Mouse (Mus musculus) c-Kit-negative CD71-positive TER-119-positive erythroid progenitor cells, embryonic 14.5 days (primary cell): ENCODE results near the gene Ppp1r10.

ENCODE experiments used
- DNase-seq: peaks from one replicate; pipeline ENCODE4 v3.0.0-alpha.2; 2013; ENCODE audit warnings: low read depth, low spot score

Ppp1r10 gene

DNA sequence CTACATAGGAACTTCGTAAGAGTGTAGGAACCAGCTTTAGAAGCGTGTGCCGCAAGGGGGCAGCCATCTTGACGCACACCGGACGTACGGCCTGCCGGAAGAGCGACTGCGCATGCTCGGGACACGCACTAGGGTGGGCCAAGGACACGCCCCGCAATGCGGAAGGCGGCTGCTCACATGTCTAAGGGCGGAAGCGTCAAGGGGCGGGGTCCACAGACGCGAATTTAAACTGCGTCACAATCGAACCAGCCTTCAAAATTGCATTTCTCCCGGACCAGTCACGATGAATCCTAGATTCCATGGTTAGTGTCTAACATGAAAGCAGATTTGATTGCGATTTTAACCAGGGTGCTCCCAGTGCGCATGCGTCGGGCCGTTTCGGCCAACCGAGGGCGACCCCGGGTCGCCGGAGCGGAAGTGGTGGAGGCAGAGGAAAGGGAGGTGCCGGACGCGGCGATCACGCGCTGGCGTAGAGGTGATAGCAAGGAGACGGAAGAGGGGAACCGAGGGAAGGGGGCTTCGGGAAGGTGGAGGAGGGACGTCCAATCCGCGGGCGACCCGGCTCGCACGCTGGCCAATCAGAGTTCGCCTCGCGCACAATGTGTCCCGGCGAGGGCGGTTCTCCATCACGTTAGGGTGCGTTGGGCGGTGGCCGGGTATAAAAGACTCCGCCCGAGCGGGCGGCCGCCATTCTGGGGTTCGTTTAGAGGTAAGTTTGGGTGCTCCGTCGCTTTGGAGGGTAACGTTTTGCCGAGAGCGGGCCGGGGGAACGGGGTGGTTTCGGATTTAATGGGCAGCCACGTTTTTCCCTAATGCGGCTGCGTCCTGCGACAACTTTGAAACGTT, at the start of gene Ppp1r10, which contains the start of gene Mrps18b:
Gene Ppp1r10, plus strand, starts transcription at position 138 of the 846 bp plus-strand sequence.
Gene Mrps18b, minus strand, starts transcription at position 93 of the 846 bp plus-strand sequence.
- DNase-seq, result peak; percentile 96

DNA sequence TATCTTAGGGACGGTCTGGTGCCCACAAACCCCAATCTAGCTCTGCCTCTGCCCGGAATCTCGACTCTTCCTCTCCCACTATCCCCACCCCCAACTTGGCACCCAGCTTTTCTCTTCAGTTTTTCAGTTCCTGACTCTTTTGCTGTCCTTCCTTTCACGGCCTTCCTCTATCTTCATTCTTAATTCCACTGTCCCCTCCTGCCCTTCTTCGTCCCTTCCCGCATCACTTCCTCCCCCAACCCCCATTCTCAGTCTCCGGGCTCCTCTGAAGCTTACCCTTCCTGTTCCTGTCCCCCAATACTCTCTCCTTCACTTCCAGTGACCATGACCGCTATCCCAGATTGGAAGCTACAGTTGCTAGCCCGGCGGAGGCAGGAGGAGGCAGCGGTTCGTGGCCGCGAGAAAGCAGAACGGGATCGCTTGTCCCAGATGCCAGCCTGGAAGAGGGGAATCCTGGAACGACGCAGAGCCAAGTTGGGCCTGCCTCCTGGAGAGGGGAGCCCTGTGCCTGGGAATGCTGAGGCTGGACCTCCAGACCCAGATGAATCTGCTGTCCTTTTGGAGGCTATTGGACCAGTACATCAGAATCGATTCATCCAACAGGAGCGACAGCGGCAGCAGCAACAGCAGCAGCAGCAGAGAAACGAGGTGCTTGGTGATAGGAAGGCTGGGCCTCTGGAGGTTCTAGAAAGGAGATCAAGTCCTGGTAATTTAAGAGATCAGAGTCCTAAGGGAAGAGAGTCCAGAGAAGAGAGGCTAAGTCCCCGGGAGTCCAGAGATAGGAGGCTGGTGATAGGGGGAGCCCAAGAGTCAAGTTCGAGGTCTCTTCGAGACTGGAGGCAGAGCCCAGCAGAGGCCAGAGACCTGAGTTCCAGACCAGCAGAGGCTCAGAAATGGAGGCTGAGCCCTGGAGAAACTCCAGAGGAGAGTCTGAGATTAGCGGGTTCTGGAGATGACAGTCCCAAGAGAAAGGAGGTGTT, 49.0 kb upstream of the Ppp1r10 start:
- no peak for DNase-seq

DNA sequence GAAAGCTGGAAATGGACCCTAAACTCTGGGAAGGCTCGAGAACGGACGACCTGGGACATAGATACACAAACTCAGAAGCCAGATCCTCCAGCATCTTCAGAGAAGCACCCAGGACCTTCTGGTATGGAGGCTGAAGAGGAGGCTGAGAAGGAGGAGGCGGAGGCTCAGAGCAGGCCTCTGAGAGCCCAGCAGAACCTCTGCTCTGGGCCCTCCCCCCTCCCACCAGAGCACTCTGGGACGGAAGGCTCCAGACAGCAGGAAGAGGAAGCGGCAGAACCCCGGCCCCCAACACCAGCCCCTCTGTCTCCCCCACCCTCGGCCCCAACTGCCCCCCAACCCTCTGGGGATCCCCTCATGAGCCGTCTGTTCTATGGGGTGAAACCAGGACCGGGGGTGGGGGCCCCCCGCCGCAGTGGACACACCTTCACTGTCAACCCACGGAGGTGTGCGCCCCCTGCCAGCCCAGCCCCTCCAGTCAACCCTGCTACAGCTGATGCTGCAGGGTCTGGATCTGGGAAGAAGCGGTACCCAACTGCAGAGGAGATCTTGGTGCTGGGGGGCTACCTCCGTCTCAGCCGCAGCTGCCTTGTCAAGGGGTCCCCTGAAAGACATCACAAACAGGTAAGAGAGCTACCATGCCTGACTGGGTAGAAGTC, 47.9 kb upstream of the Ppp1r10 start:
- no peak for DNase-seq

DNA sequence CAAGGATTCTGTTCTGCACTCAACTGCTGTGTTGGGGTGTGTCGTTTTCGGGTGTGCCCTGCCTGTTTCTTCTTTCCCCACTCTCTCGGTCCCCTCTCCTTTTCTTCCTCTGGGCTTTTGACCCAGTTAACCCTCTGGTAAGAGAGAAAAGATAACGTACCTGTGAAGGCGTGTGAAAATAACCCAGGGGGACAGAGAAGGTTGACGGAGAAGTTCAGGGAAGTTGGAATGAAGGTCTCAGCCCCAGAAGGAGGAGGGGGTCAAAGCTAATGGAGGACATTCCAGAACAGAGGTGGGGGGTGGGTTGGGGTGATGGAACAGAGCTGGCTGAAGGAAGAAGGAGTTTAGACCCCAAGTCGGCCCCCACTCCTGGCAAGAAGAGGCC, 47.3 kb upstream of the Ppp1r10 start:
- DNase-seq, result no peak

DNA sequence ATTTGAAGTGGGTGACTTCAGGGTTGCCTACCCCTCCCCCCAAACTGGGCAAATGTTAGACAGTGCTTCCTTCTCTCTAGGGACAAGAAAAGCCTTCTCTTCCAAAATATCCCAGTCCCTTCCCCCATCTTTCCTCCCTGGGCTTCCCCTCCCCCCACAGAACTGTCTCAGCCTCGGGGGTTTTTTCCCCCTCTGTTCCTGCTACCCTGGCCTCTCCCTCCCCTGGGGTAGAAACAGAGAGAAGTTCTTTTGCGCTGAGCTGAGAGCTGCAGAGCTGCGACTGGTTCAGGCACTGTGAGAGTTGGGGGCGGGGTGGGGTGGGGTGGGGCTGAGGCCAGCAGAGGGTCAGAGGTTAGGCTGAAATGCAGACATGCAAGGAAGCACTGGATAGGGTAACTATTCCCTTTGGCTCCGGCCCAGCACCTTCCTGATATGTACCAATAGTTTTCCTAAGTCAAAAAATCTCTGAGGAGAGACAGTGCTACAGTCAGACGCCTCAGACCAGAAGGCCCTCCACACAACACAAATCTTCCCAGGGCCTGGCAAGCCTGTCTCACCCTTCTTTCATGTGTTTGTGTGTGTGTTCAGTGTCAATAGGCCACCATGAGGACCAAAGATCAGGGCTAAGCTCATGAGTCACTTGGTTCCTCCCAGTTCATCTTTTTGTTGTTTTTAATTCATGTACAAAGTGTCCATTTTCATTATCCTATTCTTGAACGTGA, 46.7 kb upstream of the Ppp1r10 start:
- no peak for DNase-seq

DNA sequence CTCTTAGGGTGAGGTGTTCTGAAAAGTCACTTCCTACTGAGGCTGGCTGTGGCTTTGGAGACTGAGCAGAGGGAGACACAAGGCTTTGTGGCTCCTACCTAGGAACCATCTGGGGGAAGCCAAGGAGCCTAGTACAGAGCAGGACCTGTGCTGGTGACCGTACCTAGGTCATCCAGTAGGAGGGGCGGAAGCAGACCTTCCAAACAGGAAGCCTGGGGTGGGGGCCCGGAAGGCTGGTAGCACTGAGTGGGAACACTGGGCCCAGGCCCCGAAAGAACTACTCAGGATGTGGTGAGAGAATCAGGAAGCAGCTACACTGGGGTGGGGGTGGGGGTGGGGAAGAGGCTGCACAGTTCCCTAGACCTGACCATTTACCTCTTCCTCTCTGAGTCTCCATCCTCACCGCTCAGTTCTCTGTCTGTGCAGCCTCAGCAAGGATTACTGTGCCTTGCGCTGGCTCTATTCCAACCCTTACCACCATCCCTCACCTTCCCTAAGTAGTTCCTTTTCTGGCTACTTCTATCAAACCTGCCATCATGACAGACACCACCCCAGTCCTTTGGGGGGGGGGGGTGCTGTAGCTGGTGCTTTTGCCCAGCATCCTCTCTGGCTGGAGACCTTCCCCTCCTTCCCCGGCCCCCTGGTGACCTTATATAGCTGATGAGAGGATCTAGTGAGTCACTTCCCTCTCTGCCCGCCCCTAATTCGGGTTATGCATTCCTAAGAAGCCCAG, 45.9 kb upstream of the Ppp1r10 start:
- no peak for DNase-seq

DNA sequence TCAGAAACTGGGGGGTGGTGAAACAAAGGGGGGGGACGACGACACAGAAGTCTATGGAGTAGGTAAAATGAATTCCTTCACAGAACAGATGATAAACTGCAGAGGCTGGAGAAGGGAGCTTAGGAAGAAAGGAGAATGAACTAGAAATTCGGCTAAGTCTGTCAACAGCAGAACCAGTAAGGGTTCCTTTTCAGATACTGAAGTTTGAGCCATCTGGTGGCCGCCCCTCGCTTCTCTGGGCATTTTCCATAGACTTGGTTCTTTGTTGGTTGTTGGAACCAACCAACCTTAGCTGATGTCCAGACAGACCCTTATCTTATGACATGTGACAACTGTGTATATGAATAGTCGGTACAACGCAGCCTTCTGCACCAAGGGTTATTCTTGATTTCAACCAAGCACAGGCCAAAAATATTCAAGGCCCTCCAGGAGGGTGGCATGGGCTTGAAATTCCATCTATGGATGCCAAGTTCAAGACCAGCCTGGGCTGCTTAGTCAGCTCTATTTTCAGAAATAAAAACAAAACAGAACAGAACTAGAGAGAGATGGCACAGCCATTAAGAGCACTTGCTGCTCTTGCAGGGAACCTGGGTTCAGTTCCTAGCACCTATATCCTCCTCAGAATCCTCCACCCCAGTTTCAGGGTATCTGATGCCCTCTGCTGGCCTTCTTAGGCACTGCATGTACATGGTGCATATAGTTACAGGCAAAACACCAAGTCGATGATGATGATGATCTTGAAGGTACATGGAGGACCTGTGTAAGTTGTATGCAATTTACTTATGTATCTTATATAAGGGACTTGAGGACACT, 45.1 kb upstream of the Ppp1r10 start:
- no peak for DNase-seq

DNA sequence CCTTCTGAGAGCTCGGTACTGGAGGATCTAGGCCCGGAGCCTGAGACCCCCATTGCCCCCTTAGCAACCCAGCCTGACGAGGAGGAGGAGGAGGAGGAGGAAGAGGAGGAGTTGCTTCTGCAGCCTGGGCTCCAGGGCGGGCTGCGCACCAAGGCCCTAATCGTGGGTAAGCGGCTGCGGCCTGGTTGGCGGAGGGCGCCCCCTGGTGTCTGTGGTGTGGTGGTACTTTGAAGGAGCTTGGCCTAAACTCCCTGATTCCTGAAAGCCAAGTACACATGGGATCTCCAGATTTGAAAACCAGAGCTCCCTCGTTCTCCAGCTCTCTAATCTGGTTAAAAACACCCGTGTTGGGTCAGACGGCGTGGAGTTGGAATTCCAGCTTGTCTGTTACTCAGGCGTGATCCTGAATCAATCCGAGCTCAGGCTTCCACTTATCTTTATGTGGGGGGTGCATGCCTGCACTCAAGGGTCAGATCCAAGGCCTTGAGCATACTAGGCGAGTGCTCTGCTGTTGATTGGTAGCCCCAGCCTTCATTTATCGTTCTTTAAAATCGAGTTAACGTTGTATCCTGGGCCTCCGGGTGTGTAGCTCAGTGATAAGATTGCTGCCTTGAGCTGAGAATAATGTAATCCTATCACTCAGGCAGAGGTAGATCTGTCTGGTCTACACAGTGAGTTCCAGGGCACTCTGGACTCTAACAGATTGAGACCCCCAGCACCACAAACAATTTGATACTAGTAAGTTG, 42.3 kb upstream of the Ppp1r10 start:
- peak; percentile 78 for DNase-seq

DNA sequence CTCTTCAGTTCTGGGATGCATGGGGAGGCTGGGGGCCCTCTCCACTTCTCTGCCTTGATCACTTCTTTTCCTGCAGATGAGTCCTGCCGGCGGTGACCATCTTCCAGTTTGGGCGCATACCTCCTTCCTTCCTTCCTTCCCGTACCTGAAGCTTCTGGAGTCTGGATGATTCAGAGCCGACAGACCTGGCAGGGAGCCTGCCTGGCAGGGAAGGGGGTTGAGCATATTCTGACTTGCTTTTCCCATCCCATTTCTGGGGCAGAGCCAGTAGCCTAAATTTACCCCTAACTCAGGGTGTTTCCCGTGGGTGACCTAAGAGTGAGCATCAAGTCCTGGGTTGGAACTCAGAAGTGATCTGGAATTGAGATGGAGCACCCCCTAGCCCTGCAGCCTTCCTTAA, 41.5 kb upstream of the Ppp1r10 start:
- DNase-seq, result no peak

DNA sequence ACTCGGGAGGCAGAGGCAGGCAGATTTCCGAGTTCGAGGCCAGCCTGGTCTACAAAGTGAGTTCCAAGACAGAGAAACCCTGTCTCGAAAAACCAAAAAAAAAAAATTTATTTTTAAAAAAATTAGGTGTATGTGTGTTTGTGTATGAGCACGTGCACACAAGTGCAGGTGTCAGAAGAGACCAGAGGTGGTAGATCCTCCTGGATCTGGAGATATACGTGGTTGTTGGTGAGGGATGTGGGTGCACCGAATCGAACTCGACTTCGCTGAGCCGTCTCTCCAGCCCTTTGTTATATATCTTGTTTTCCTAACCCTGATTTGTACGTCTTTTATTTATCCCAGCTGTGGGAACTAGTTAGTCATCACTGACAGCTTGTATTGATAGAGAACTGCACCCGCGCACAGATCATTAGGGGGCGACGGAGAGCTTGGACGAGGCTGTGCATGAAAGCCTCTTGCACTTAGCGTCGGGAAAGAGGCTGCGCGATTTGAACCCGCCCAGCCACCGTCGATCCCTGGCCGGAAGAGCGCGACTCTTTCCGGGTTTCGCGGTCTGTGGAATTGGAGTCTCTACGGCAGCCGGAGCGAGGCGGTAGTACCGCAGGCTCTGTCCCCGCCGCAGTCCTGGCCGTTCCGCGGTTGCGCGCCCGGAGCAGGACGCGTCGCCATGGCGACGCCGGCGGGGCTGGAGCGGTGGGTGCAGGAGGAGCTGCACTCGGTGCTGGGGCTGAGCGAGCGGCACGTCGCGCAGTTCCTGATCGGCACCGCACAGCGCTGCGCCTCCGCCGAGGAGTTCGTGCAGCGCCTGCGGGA, 36.8 kb upstream of the Ppp1r10 start, which contains the start of gene Dhx16:
Gene Dhx16, plus strand, starts transcription at position 575 of the 813 bp plus-strand sequence.
- DNase-seq, result peak; percentile 82

DNA sequence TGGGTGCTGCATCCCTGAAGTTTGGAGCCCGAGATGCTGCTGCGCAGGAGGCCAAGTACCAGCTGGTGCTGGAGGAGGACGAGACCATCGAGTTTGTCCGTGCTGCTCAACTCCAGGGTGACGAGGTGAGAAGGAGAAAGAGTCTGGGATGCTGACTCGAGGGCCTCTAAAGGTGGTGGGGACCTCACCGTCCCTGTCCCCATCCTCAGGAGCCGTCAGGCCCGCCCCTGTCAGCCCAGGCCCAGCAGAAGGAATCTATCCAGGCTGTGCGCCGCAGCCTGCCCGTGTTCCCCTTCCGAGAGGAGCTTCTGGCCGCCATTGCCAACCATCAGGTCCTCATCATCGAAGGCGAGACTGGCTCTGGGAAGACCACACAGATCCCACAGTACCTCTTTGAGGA, 33.3 kb upstream of the Ppp1r10 start:
- no peak for DNase-seq

DNA sequence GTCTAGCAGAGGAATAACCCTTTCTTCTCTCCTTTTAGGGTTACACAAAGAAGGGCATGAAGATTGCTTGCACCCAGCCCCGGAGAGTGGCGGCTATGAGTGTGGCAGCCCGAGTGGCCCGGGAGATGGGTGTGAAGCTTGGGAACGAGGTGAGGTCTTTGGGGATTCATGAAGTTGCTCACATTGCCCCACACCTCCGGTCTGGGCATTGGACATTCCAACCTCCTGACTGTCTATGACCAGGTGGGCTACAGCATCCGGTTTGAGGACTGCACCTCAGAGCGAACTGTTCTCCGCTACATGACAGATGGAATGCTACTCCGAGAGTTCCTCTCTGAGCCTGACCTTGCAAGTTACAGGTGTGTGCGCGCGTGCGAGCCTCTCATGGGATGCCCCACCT, 32.5 kb upstream of the Ppp1r10 start:
- DNase-seq, result no peak

DNA sequence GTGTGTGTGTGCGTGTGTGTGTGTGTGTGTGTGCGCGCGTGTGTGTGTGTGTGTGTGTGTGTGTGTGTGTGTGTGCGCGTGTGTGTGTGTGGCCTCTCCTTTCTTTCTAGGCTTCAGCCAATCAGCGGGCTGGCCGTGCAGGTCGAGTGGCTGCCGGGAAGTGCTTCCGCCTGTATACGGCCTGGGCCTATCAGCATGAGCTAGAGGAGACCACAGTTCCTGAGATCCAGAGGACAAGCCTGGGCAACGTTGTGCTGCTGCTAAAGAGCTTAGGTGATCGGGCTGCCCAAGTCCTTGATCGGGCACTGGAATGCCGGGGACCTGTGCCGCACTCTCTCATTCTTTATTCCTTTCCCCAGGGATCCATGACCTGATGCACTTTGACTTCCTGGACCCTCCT, 28.5 kb upstream of the Ppp1r10 start:
- no peak for DNase-seq

DNA sequence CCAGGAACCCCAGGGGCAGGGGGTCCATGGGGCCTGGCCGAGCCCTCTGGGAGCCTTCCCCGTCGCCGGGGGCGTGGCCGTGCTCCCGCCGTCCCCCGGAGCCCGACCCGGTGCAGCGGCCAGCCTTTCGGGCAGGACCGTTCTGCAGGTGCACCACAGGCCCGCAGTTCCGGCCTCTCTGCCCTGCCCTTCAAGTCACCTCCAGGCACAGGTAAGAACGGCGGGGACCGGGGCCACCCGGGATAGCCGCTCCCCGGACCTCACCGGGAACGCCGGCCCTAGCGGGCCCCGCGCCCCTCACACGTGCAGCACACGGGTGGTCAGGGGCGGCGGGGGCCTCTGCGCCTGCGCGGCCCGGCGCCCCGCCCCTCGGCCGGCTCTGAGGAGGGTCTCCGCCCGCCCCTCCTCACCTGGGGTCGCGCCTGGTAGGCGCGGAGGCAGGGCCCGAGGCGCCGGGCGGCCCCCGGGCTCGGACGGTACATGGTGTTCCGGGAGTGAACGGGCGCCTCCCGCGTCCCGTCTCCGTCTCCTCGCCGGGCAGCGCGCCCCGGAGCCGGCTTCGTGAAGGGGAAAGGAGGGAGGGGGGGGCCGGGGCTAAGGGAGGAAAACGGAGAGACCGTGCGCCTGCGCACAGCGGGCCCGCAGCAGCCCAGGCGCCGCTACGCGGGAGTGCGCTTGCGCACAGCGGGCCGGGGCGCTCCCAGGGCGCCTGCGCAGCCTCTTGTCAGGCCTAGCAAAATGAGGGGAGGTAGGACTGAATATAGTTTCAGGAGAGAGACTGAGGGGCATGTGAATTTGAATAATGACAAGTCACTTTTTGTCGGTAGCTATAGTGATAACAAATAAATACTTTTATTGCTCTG, 19.2 kb upstream of the Ppp1r10 start, which contains the start of gene 2310061I04Rik:
Gene 2310061I04Rik, minus strand, starts transcription at position 651 of the 863 bp plus-strand sequence.
- peak; percentile 76 for DNase-seq

DNA sequence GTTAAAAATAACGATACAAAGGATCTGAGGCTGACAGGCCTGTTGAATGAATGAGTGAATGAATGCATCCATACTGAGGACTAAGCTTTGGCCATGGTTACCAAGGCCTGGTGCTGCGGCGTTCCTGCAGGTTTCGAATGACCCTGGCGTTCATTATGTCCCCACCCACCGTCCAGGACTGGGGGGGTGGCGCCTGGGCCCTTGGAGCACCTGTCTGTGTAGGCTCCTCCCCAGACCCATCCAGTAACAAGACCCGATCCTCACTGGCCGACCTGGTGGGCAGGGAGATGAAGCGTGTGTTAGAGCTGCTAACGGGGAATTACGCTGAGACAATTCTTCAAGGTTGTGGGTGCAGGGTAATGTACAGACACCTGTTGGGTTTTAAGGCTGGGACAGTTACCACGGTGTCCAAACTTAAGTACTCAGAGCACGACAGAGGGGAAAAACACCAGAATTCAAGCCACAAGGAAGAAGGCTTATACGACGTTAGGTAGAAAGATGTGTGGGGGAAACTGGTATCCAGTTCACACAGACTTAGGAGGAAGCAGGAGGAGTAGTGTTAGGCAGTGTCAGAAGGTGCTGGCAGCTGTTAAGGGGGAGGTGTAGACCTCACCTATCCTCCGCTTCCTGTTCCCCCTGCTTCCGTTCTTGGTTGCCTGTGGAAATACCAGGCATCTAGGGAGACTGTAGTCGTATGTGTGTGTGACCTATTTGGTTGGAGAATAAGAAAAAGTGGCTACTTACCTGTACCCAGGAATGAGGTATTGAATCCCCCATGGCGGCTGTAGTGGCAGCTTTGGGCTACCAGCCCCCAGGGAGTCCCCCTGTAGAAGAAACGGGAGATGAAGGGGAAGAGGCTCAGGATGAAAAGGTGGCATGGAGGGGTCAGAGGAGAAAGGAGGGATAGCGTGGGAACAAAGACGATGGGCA, 18.3 kb upstream of the Ppp1r10 start:
- no peak for DNase-seq

DNA sequence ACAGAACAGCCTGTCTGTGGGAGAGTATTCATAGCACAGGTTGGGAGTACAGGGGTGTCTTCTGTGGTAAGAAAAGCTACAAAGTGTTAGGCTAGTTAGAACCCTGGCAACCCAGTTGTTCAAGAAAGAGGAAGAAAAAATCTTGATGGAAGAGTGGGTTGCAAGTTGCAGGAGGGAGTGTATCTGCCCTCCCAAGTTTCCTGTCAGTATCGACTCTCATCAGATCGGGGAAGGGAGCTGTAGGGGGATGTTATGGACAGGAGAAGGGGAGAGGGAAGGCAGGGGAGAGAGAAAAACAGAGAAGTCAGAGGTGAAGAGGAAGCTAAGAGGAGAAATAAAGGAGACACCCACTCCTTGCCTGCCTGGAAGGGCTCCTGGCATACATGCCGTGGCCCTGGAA, 15.6 kb upstream of the Ppp1r10 start:
- no peak for DNase-seq
